ENCODE assay signal across 19 mouse cellular contexts in the genomic region with DNA sequence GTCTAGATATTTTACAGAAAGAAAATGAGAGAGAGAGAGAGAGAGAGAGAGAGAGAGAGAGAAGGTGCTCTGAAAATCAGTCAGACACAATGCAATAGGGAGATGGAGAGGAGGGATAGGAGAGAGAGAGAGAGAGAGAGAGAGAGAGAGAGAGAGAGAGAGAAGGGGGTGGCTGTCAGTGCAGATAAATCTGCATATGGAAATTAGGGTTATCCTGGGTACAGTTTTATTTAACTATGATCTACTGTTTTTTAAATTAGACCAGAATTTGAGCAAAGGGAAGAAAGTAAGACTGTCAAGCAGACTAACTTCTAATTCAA.
A peak's percentile ranks its signal among the peaks of the same experiment; 100 is the strongest.
DNase-seq lines count a peak whose midpoint lies in the region; ATAC-seq lines count a peak whose summit lies in the region.
"Had no signal": no experiment of that assay in that cellular context is flagged by ENCODE, and none has a peak within 500 bp of the region (broad histone marks: within the 10 kb centered on the region; RNA-seq: fewer than 3 reads in every experiment).

No protein-coding gene starts in this region.

- ATAC-seq in neural tube, embryonic 12.5 days (ENCODE audit: low FRiP score, low read depth): no peak
- ATAC-seq in hindbrain, embryonic 13.5 days (ENCODE audit: low FRiP score): no peak
- ATAC-seq in midbrain, embryonic 13.5 days: no peak
- ATAC-seq in kidney, embryonic 14.5 days (ENCODE audit: low FRiP score, low TSS enrichment): no peak
- ATAC-seq: intestine, embryonic 15.5 days; liver, embryonic 12.5 days had no signal

- H3K4me2 ChIP-seq in neural tube, embryonic 12.5 days (replicated peaks): peak overlapping the region; percentile 24; the same call in 1 of the 2 replicates
- peak overlapping the region; percentile 50 for H3K4me2 ChIP-seq in hindbrain, embryonic 13.5 days
- H3K4me2 ChIP-seq in midbrain, embryonic 13.5 days (replicated peaks): peak overlapping the region; percentile 49
- no peak overlapping the region for H3K4me2 ChIP-seq in kidney, embryonic 14.5 days (replicated peaks; ENCODE audit: low read depth, low read length)
- H3K4me2 ChIP-seq: embryonic facial prominence, embryonic 15.5 days; heart, embryonic 11.5 days; intestine, embryonic 15.5 days; liver, embryonic 12.5 days; lung, embryonic 14.5 days had no signal

- H3K4me3 ChIP-seq in neural tube, embryonic 12.5 days: no peak overlapping the region
- peak overlapping the region; percentile 35 for H3K4me3 ChIP-seq in hindbrain, embryonic 13.5 days
- H3K4me3 ChIP-seq in midbrain, embryonic 13.5 days (replicated peaks): peak overlapping the region; percentile 35
- no peak overlapping the region for H3K4me3 ChIP-seq in kidney, embryonic 14.5 days (ENCODE audit: low read length)
- H3K4me3 ChIP-seq: embryonic facial prominence, embryonic 15.5 days; intestine, embryonic 15.5 days; layer of hippocampus, adult 2 months; liver, embryonic 12.5 days had no signal

- H3K9ac ChIP-seq in neural tube, embryonic 12.5 days: no peak overlapping the region
- peak overlapping the region; percentile 62; the same call in 1 of the 2 replicates for H3K9ac ChIP-seq in hindbrain, embryonic 13.5 days
- peak overlapping the region; percentile 62 for H3K9ac ChIP-seq in midbrain, embryonic 13.5 days (replicated peaks)
- no peak overlapping the region for H3K9ac ChIP-seq in kidney, embryonic 14.5 days (ENCODE audit: low read depth, low read length)
- H3K9ac ChIP-seq: embryonic facial prominence, embryonic 15.5 days; intestine, embryonic 15.5 days; liver, embryonic 12.5 days; lung, embryonic 14.5 days had no signal

- no peaks in the 10 kb centered on the region for H3K9me3 ChIP-seq in neural tube, embryonic 12.5 days
- no peaks in the 10 kb centered on the region for H3K9me3 ChIP-seq in hindbrain, embryonic 13.5 days
- H3K9me3 ChIP-seq in midbrain, embryonic 13.5 days: no peaks in the 10 kb centered on the region
- no peaks in the 10 kb centered on the region for H3K9me3 ChIP-seq in kidney, embryonic 14.5 days (ENCODE audit: control insufficient read depth, low read length)
- H3K9me3 ChIP-seq: embryonic facial prominence, embryonic 15.5 days; intestine, embryonic 15.5 days; liver, embryonic 12.5 days had no signal

- no peaks in the 10 kb centered on the region for H3K27me3 ChIP-seq in neural tube, embryonic 12.5 days (replicated peaks)
- H3K27me3 ChIP-seq in hindbrain, embryonic 13.5 days: no peaks in the 10 kb centered on the region
- no peaks in the 10 kb centered on the region for H3K27me3 ChIP-seq in midbrain, embryonic 13.5 days
- H3K27me3 ChIP-seq in kidney, embryonic 14.5 days (ENCODE audit: control insufficient read depth, insufficient read depth, low read length): no peaks in the 10 kb centered on the region
- H3K27me3 ChIP-seq: CH12.LX; embryonic facial prominence, embryonic 15.5 days; intestine, embryonic 15.5 days; liver, embryonic 12.5 days had no signal

- no peaks in the 10 kb centered on the region for H3K36me3 ChIP-seq in neural tube, embryonic 12.5 days
- no peaks in the 10 kb centered on the region for H3K36me3 ChIP-seq in hindbrain, embryonic 13.5 days
- H3K36me3 ChIP-seq in midbrain, embryonic 13.5 days: no peaks in the 10 kb centered on the region
- H3K36me3 ChIP-seq in kidney, embryonic 14.5 days (ENCODE audit: control insufficient read depth, insufficient read depth, low read length): no peaks in the 10 kb centered on the region
- H3K36me3 ChIP-seq: embryonic facial prominence, embryonic 15.5 days; intestine, embryonic 15.5 days; liver, embryonic 12.5 days had no signal

- H3K4me1 ChIP-seq in neural tube, embryonic 12.5 days: peaks cover 3% of the 10 kb centered on the region; the same call in 1 of the 2 replicates
- H3K4me1 ChIP-seq in hindbrain, embryonic 13.5 days (replicated peaks): peaks cover 14% of the 10 kb centered on the region
- H3K4me1 ChIP-seq in midbrain, embryonic 13.5 days (replicated peaks): peaks cover 22% of the 10 kb centered on the region
- no peaks in the 10 kb centered on the region for H3K4me1 ChIP-seq in kidney, embryonic 14.5 days (ENCODE audit: control insufficient read depth, insufficient read depth, low read length)
- H3K4me1 ChIP-seq: embryonic facial prominence, embryonic 15.5 days; intestine, embryonic 15.5 days; liver, embryonic 12.5 days had no signal

- no peak for DNase-seq in neural tube, embryonic 10.5 days (ENCODE audit: extremely low spot score, low spot score)
- DNase-seq in right cerebral cortex, adult 18-20 months: no peak
- DNase-seq in kidney, postnatal 4 days: no peak
- DNase-seq in adrenal gland, adult 18-20 months (ENCODE audit: low spot score in 2 of 2): no peak
- DNase-seq: adrenal gland, adult 8-10 months; cerebellum, adult 8-10 months; embryo, embryonic 11 days; lung, embryonic 14.5 days had no signal

- no peak overlapping the region for H3K27ac ChIP-seq in neural tube, embryonic 12.5 days
- H3K27ac ChIP-seq in hindbrain, embryonic 13.5 days: peak overlapping the region; percentile 73
- peak overlapping the region; percentile 76 for H3K27ac ChIP-seq in midbrain, embryonic 13.5 days
- no peak overlapping the region for H3K27ac ChIP-seq in kidney, embryonic 14.5 days (ENCODE audit: low read depth, low read length)
- H3K27ac ChIP-seq: embryonic facial prominence, embryonic 15.5 days; intestine, embryonic 15.5 days; layer of hippocampus, adult 2 months; liver, embryonic 12.5 days; macrophage had no signal

Comparison
In these comparisons a context has a peak if more than half of its experiments do, and no peak if none do; other contexts are left out.
1. H3K27ac ChIP-seq: peak in hindbrain, embryonic 13.5 days (single experiment) and midbrain, embryonic 13.5 days (single experiment); none in neural tube, embryonic 12.5 days (single experiment) and kidney, embryonic 14.5 days (single experiment).
2. H3K4me3 ChIP-seq: peak in hindbrain, embryonic 13.5 days (single experiment) and midbrain, embryonic 13.5 days (single experiment); none in neural tube, embryonic 12.5 days (single experiment) and kidney, embryonic 14.5 days (single experiment).
3. H3K9ac ChIP-seq: peak in hindbrain, embryonic 13.5 days (single experiment) and midbrain, embryonic 13.5 days (single experiment); none in neural tube, embryonic 12.5 days (single experiment) and kidney, embryonic 14.5 days (single experiment).